Mouse (Mus musculus) heart, postnatal 25 days (tissue): Measurements from ENCODE around the gene Camk2d. TPM values are rescaled to one million over a fixed set of nuclear protein-coding genes. Genes with fewer than 3 reads are reported as not detected.

Source experiments
- DNase-seq: peaks from one replicate; pipeline ENCODE4 v3.0.0; 2022; ENCODE audit warnings: low spot score
- intact Hi-C: fragments of 180-260 bp; cut with DNase I; formaldehyde crosslinking; loops from one replicate; pipeline ENCODE4 v1.15.1; 2025
- total RNA-seq, 2 experiments: library from RNA; stranded (reverse); gene quantifications; 2 replicates each; pipeline ENCODE4 v1.2.3; 2021

Camk2d gene
- total RNA-seq, 2 experiments from 2014 or later, result 150 to 154 TPM

GRCm38 (mm10) chr3:126640443-126641251 lies 44.5 kb downstream of the Camk2d start:
- no peak for DNase-seq
- intact Hi-C loops, result no loop called here

GRCm38 (mm10) chr3:126641451-126641850 lies 45.3 kb downstream of the Camk2d start:
- no peak for DNase-seq
- intact Hi-C loops, result no loop called here

GRCm38 (mm10) chr3:126643071-126644010 lies 47.2 kb downstream of the Camk2d start:
- no peak for DNase-seq

GRCm38 (mm10) chr3:126650332-126650731 lies 54.2 kb downstream of the Camk2d start:
- intact Hi-C loops, result no loop called here
- DNase-seq, result no peak

More at GRCm38 (mm10) chr3:126643071-126644010, 47.2 kb downstream of the Camk2d start:
- intact Hi-C loops, result no loop called here

- DNase-seq, result no peak
- intact Hi-C loops, result no loop called here
Observed at GRCm38 (mm10) chr3:126650747-126651146, 54.6 kb downstream of the Camk2d start.

- DNase-seq, result no peak
- intact Hi-C loops, result no loop called here
Observed at GRCm38 (mm10) chr3:126652361-126652760, 56.3 kb downstream of the Camk2d start.

- no peak for DNase-seq
- intact Hi-C loops, result no loop called here
Observed at GRCm38 (mm10) chr3:126653118-126653517, 57.0 kb downstream of the Camk2d start.

GRCm38 (mm10) chr3:126656173-126656572 lies 60.1 kb downstream of the Camk2d start:
- intact Hi-C loops, result no loop called here
- DNase-seq, result no peak

GRCm38 (mm10) chr3:126657895-126658294 lies 61.8 kb downstream of the Camk2d start:
- DNase-seq, result no peak
- intact Hi-C loops, result no loop called here

- DNase-seq, result no peak
- intact Hi-C loops, result no loop called here
Observed at GRCm38 (mm10) chr3:126658791-126659190, 62.7 kb downstream of the Camk2d start.

- intact Hi-C loops, result no loop called here
- no peak for DNase-seq
Observed at GRCm38 (mm10) chr3:126659235-126659634, 63.1 kb downstream of the Camk2d start.

- intact Hi-C loops, result no loop called here
- no peak for DNase-seq
Observed at GRCm38 (mm10) chr3:126659832-126660564, 63.9 kb downstream of the Camk2d start.

- intact Hi-C loops, result no loop called here
- DNase-seq, result no peak
Observed at GRCm38 (mm10) chr3:126660575-126660974, 64.5 kb downstream of the Camk2d start.

GRCm38 (mm10) chr3:126660986-126661385 lies 64.9 kb downstream of the Camk2d start:
- no peak for DNase-seq
- intact Hi-C loops, result no loop called here

GRCm38 (mm10) chr3:126661920-126662319 lies 65.8 kb downstream of the Camk2d start:
- intact Hi-C loops, result no loop called here
- DNase-seq, result no peak

GRCm38 (mm10) chr3:126663436-126663835 lies 67.3 kb downstream of the Camk2d start:
- DNase-seq, result no peak
- intact Hi-C loops, result no loop called here

GRCm38 (mm10) chr3:126665866-126666265 lies 69.8 kb downstream of the Camk2d start:
- intact Hi-C loops, result no loop called here

GRCm38 (mm10) chr3:126667019-126667418 lies 70.9 kb downstream of the Camk2d start:
- intact Hi-C loops, result no loop called here
- no peak for DNase-seq

More at GRCm38 (mm10) chr3:126665866-126666265, 69.8 kb downstream of the Camk2d start:
- DNase-seq, result no peak

- peak; percentile 36 for DNase-seq
- intact Hi-C loops, result no loop called here
Observed at GRCm38 (mm10) chr3:126667451-126667850, 71.3 kb downstream of the Camk2d start.

- intact Hi-C loops, result no loop called here
- no peak for DNase-seq
Observed at GRCm38 (mm10) chr3:126668123-126668522, 72.0 kb downstream of the Camk2d start.
